Mouse (Mus musculus) MEL (cell line): Measurements from ENCODE around the gene Slc29a2. TPM values are rescaled to one million over a fixed set of nuclear protein-coding genes. Genes with fewer than 3 reads are reported as not detected.

Source experiments
- DNase-seq: peaks from one replicate; pipeline ENCODE4 v3.0.0; 2011; ENCODE audit warnings: low read depth, low spot score
- H3K27ac ChIP-seq: 2 replicates; pipeline ENCODE4 v1.5.1; 2012; ENCODE audit warnings: low read depth, mild to moderate bottlenecking, control low read depth, low read length, moderate library complexity; ENCODE audit not compliant: control insufficient read depth
- H3K27me3 ChIP-seq, 2 experiments: fragments of 150-350 bp in 1 of 2; sonication (generic) in 1 of 2; 2 replicates each; pipeline ENCODE4 v1.6.1; 2012; ENCODE audit warnings: low read length in 2 of 2, mild to moderate bottlenecking in 2 of 2, improper control_type of control experiment in 1 of 2, moderate library complexity in 1 of 2; ENCODE audit not compliant: insufficient read depth in 2 of 2, control insufficient read depth in 1 of 2
- H3K36me3 ChIP-seq, 2 experiments: 2 replicates each; pipeline ENCODE4 v1.6.1; 2012 to 2014; ENCODE audit warnings: low read length in 2 of 2, improper control_type of control experiment in 1 of 2, inconsistent platforms in 1 of 2, mild to moderate bottlenecking in 1 of 2; ENCODE audit not compliant: insufficient read depth in 2 of 2, control insufficient read depth in 1 of 2
- H3K4me1 ChIP-seq, 2 experiments: fragments of 150-350 bp in 1 of 2; sonication (generic) in 1 of 2; 2 replicates each; pipeline ENCODE4 v1.6.1; 2012; ENCODE audit warnings: low read length in 2 of 2, improper control_type of control experiment in 1 of 2, mild to moderate bottlenecking in 1 of 2; ENCODE audit not compliant: insufficient read depth in 2 of 2, control insufficient read depth in 1 of 2
- H3K4me3 ChIP-seq, 2 experiments: fragments of 150-350 bp in 1 of 2; sonication (generic) in 1 of 2; 2 replicates each; pipeline ENCODE4 v1.5.1; 2012; ENCODE audit warnings: low read depth in 2 of 2, low read length in 2 of 2, mild to moderate bottlenecking in 2 of 2, moderate library complexity in 2 of 2, control low read depth in 1 of 2, improper control_type of control experiment in 1 of 2; ENCODE audit not compliant: control insufficient read depth in 1 of 2, insufficient read depth in 1 of 2
- H3K79me2 ChIP-seq: 2 replicates; pipeline ENCODE4 v1.6.1; 2012; ENCODE audit warnings: mild to moderate bottlenecking, low read length, moderate library complexity; ENCODE audit not compliant: control insufficient read depth, poor library complexity, insufficient read depth
- H3K9ac ChIP-seq: 2 replicates; pipeline ENCODE4 v1.6.1; 2012; ENCODE audit warnings: low read depth, mild to moderate bottlenecking, control low read depth, low read length, moderate library complexity; ENCODE audit not compliant: control insufficient read depth, poor library complexity, severe bottlenecking
- H3K9me3 ChIP-seq: fragments of 150-350 bp; sonication (generic); replicated peaks from 2 replicates; pipeline ENCODE4 v1.6.1; 2012; ENCODE audit warnings: mild to moderate bottlenecking, low read length, improper control_type of control experiment, moderate library complexity; ENCODE audit not compliant: insufficient read depth
- CHD1 ChIP-seq: IDR thresholded peaks from 2 replicates; pipeline ENCODE4 v1.6.1; 2012; ENCODE audit warnings: low read depth, mild to moderate bottlenecking, inconsistent platforms, low read length, improper control_type of control experiment
- CHD2 ChIP-seq: IDR thresholded peaks from 2 replicates; pipeline ENCODE4 v1.6.1; 2011; ENCODE audit warnings: low read length, improper control_type of control experiment
- E2F4 ChIP-seq: IDR thresholded peaks from 2 replicates; pipeline ENCODE4 v1.6.1; 2011; ENCODE audit warnings: low read depth, low read length, improper control_type of control experiment, borderline replicate concordance
- ETS1 ChIP-seq: IDR thresholded peaks from 2 replicates; pipeline ENCODE4 v1.6.1; 2012; ENCODE audit warnings: low read depth, mild to moderate bottlenecking, inconsistent platforms, low read length, improper control_type of control experiment, moderate library complexity
- JUND ChIP-seq: IDR thresholded peaks from 2 replicates; pipeline ENCODE4 v1.6.1; 2011; ENCODE audit warnings: low read depth, mild to moderate bottlenecking, improper control_type of control experiment, low read length
- MAFK ChIP-seq: IDR thresholded peaks from 2 replicates; pipeline ENCODE4 v1.6.1; 2011; ENCODE audit warnings: low read depth, mild to moderate bottlenecking, low read length, improper control_type of control experiment, borderline replicate concordance
- MAX ChIP-seq: IDR thresholded peaks from 2 replicates; pipeline ENCODE4 v1.6.1; 2011; ENCODE audit warnings: low read length, improper control_type of control experiment
- MYB ChIP-seq: IDR thresholded peaks from 2 replicates; pipeline ENCODE4 v1.6.1; 2011; ENCODE audit warnings: mild to moderate bottlenecking, low read depth, low read length, improper control_type of control experiment
- NELFE ChIP-seq: IDR thresholded peaks from 2 replicates; pipeline ENCODE4 v1.6.1; 2011; ENCODE audit warnings: low read depth, low read length, improper control_type of control experiment
- NRF1 ChIP-seq: IDR thresholded peaks from 2 replicates; pipeline ENCODE4 v1.6.1; 2014; ENCODE audit warnings: low read depth, mild to moderate bottlenecking, inconsistent platforms, low read length, improper control_type of control experiment, moderate library complexity; ENCODE audit not compliant: poor library complexity, insufficient read depth, severe bottlenecking
- POLR2AphosphoS2 ChIP-seq: IDR thresholded peaks from 2 replicates; pipeline ENCODE4 v1.6.1; 2011; ENCODE audit warnings: low read length, improper control_type of control experiment
- POLR2AphosphoS5 ChIP-seq: IDR thresholded peaks from 2 replicates; pipeline ENCODE4 v1.6.1; 2012; ENCODE audit warnings: low read depth, borderline replicate concordance, mild to moderate bottlenecking, inconsistent platforms, low read length, moderate library complexity, mixed read lengths
- RAD21 ChIP-seq: IDR thresholded peaks from 2 replicates; pipeline ENCODE4 v1.6.1; 2011; ENCODE audit warnings: mild to moderate bottlenecking, low read depth, low read length, improper control_type of control experiment
- RCOR1 ChIP-seq: IDR thresholded peaks from 2 replicates; pipeline ENCODE4 v1.6.1; 2012; ENCODE audit warnings: low read depth, mild to moderate bottlenecking, inconsistent platforms, low read length, improper control_type of control experiment
- SIN3A ChIP-seq: IDR thresholded peaks from 2 replicates; pipeline ENCODE4 v1.6.1; 2012; ENCODE audit warnings: low read length, improper control_type of control experiment, inconsistent platforms
- TAL1 ChIP-seq: IDR thresholded peaks from 2 replicates; pipeline ENCODE4 v1.6.1; 2012; ENCODE audit warnings: mild to moderate bottlenecking, inconsistent platforms, low read length, moderate library complexity, mixed read lengths
- TBP ChIP-seq: IDR thresholded peaks from 2 replicates; pipeline ENCODE4 v1.8.0; 2011; ENCODE audit warnings: low read depth, low read length, improper control_type of control experiment
- TCF12 ChIP-seq: IDR thresholded peaks from 2 replicates; pipeline ENCODE4 v1.6.1; 2014; ENCODE audit warnings: low read depth, mild to moderate bottlenecking, inconsistent platforms, low read length, improper control_type of control experiment, moderate library complexity
- UBTF ChIP-seq: IDR thresholded peaks from 2 replicates; pipeline ENCODE4 v1.6.1; 2012; ENCODE audit warnings: low read depth, mild to moderate bottlenecking, inconsistent platforms, low read length, improper control_type of control experiment, moderate library complexity, borderline replicate concordance; ENCODE audit not compliant: insufficient read depth
- USF1 ChIP-seq: IDR thresholded peaks from 2 replicates; pipeline ENCODE4 v1.6.1; 2014; ENCODE audit warnings: low read depth, mild to moderate bottlenecking, inconsistent platforms, low read length, improper control_type of control experiment, moderate library complexity
- ZKSCAN1 ChIP-seq: IDR thresholded peaks from 2 replicates; pipeline ENCODE4 v1.6.1; 2012; ENCODE audit warnings: low read depth, mild to moderate bottlenecking, inconsistent platforms, low read length, improper control_type of control experiment, moderate library complexity
- ZMIZ1 ChIP-seq: IDR thresholded peaks from 2 replicates; pipeline ENCODE4 v1.6.1; 2012; ENCODE audit warnings: low read depth, mild to moderate bottlenecking, inconsistent platforms, low read length, improper control_type of control experiment, moderate library complexity
- ZNF384 ChIP-seq: IDR thresholded peaks from 2 replicates; pipeline ENCODE4 v1.6.1; 2012; ENCODE audit warnings: low read depth, mild to moderate bottlenecking, inconsistent platforms, low read length, improper control_type of control experiment
- polyA plus RNA-seq, 2 experiments: library from polyadenylated mRNA; stranded (reverse) in 1 of 2; unstranded in 1 of 2; fragments of >175 nt in 1 of 2; fragments of >200 nt in 1 of 2; gene quantifications; 2 replicates each; pipeline versions ENCODE4 v1.2.1 to v1.2.4; 2012; ENCODE audit warnings: low replicate concordance in 2 of 2, low read depth in 1 of 2; ENCODE audit not compliant: insufficient read length in 2 of 2, insufficient read depth in 1 of 2, missing spikeins in 1 of 2
- total RNA-seq: library from RNA; depleted of rRNA; stranded (reverse); fragments of 300-350 nt; gene quantifications from 2 replicates; pipeline ENCODE4 v1.2.3, GENCODE M21; 2012

Slc29a2 gene
- total and polyA plus RNA-seq, 3 experiments: 3.2 to 10.9 TPM; not detected in 1

DNA sequence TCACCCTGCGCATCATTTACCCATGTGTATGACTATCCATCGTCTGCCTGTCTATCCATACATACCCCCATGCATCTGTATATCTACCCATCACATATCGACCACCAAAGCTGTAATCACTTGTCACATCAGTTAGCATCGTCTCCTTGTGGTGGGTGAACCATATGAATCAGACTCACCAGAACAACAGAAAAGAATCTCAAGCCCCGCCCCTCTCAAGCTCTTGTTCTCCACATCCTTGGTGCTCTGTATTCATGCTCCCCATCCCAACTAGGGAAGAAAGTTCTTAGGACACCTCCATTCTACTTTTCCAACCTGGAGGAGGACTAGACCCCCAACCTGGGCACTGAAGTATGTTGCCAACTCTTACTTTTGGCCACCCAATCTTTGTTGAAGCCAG lies 38.4 kb downstream of the Slc29a2 start:
- no peak for DNase-seq
- TF ChIP-seq SIN3A (no peak), ZMIZ1 (no peak), MYB (no peak), ZNF384 (no peak), TCF12 (no peak), NRF1 (no peak), ZKSCAN1 (no peak), RAD21 (no peak), ETS1 (no peak), TAL1 (no peak), USF1 (no peak), JUND (no peak), TBP (no peak), UBTF (no peak), CHD1 (no peak), POLR2AphosphoS2 (no peak), RCOR1 (no peak), E2F4 (no peak), MAX (no peak)
- Histone ChIP-seq H3K4me1 (peaks cover 0 to 37% of the 10 kb centered on the region in 2 experiments; a peak in 3 of 4 replicates), H3K79me2 (no peaks in the 10 kb centered on the region), H3K9me3 (no peaks in the 10 kb centered on the region), H3K27ac (no peak overlapping the region), H3K27me3 (no peaks in the 10 kb centered on the region), H3K9ac (no peak overlapping the region), H3K4me3 (no peak overlapping the region), H3K36me3 (peaks cover 0 to 15% of the 10 kb centered on the region in 2 experiments; a peak in 1 of 4 replicates)

DNA sequence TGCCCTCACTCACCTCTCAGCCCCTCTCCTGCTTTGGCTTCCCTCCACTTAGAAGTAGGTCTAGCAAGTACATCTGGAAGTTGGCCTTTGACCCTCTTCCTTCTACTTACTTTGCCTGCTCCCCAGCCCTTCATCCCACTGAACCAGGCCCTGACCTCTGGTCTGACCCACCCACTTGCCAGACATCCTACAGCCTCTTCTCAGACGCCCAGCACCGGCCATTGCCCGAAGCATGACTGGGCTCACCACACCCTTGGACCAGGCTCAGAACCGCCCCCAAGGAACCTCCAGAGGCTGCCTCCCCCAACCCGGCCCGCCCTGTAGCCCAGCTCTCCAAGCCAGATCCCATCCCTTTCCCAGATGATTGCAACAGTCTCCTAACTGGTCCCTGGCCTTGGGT lies 38.8 kb downstream of the Slc29a2 start:
- no peak overlapping the region for H3K4me3 ChIP-seq
- no peaks in the 10 kb centered on the region for H3K9me3 ChIP-seq
- no peak for TF ChIP-seq E2F4
- no peak for TF ChIP-seq ZKSCAN1
- no peak for TF ChIP-seq POLR2AphosphoS5
- no peak for TF ChIP-seq JUND
- no peak for TF ChIP-seq ZMIZ1
- no peak for TF ChIP-seq SIN3A
- TF ChIP-seq MAFK: no peak
- TF ChIP-seq NELFE: no peak
- no peak for TF ChIP-seq CHD2
- TF ChIP-seq, all 39 proteins: peak for 0
- peaks cover 0 to 15% of the 10 kb centered on the region in 2 experiments; a peak in 1 of 4 replicates for H3K36me3 ChIP-seq
- H3K27ac ChIP-seq: no peak overlapping the region
- H3K27me3 ChIP-seq: no peaks in the 10 kb centered on the region
- no peak for DNase-seq
- H3K79me2 ChIP-seq: no peaks in the 10 kb centered on the region
- peaks cover 0 to 37% of the 10 kb centered on the region in 2 experiments; a peak in 3 of 4 replicates for H3K4me1 ChIP-seq
- no peak overlapping the region for H3K9ac ChIP-seq
